Mouse (Mus musculus): ENCODE measurements around the gene Ank3.

GRCm38 (mm10) chr10:69731863-69732262 is 333.3 kb downstream of the Ank3 start:
- TF ChIP-seq CTCF (IDR thresholded peaks at IDR 0.05; ENCODE audit: low read depth) (no peak), EP300 (IDR thresholded peaks at IDR 0.05; ENCODE audit: low read depth) (no peak)
